Mouse (Mus musculus) stomach, postnatal 0 days (tissue): Measurements from ENCODE around the gene Htr1f. TPM values are rescaled to one million over a fixed set of nuclear protein-coding genes. Genes with fewer than 3 reads are reported as not detected.

Experiments used
- ATAC-seq: fragments of 200-750 bp; cut with Nextera tagmentation; 2 replicates; pipeline ENCODE4 v1.8.0; 2017; ENCODE audit not compliant: low FRiP score, low TSS enrichment
- DNase-seq: peaks from one replicate; pipeline ENCODE4 v3.0.0-alpha.2; 2016; ENCODE audit warnings: low spot score
- H3K27ac ChIP-seq: fragments of 300-500 bp; sonication (generic); replicated peaks from 2 replicates; pipeline ENCODE4 v1.5.1; 2014; ENCODE audit warnings: mild to moderate bottlenecking, control low read depth
- H3K27me3 ChIP-seq: fragments of 300-500 bp; sonication (generic); 2 replicates; pipeline ENCODE4 v1.6.1; 2014; ENCODE audit warnings: low read length; ENCODE audit not compliant: control insufficient read depth, insufficient read depth
- H3K36me3 ChIP-seq: fragments of 300-500 bp; sonication (generic); 2 replicates; pipeline ENCODE4 v1.6.1; 2014; ENCODE audit warnings: low read length, mixed read lengths; ENCODE audit not compliant: control insufficient read depth, insufficient read depth
- H3K4me1 ChIP-seq: fragments of 300-500 bp; sonication (generic); replicated peaks from 2 replicates; pipeline ENCODE4 v1.6.1; 2014; ENCODE audit warnings: antibody characterized with exemption; ENCODE audit not compliant: control insufficient read depth, insufficient read depth
- H3K4me2 ChIP-seq: fragments of 300-500 bp; sonication (generic); replicated peaks from 2 replicates; pipeline ENCODE4 v1.6.1; 2014; ENCODE audit warnings: low read depth, mild to moderate bottlenecking, control low read depth, moderate library complexity
- H3K4me3 ChIP-seq: fragments of 300-500 bp; sonication (generic); 2 replicates; pipeline ENCODE4 v1.5.1; 2014; ENCODE audit warnings: low read depth, low read length, control low read depth
- H3K9ac ChIP-seq: fragments of 300-500 bp; sonication (generic); 2 replicates; pipeline ENCODE4 v1.6.1; 2014; ENCODE audit warnings: mild to moderate bottlenecking, low read length, control low read depth, mixed read lengths
- H3K9me3 ChIP-seq: fragments of 300-500 bp; sonication (generic); 2 replicates; pipeline ENCODE4 v1.6.1; 2016; ENCODE audit warnings: low read length; ENCODE audit not compliant: control insufficient read depth
- CTCF ChIP-seq: IDR thresholded peaks from 2 replicates; pipeline ENCODE4 v1.5.1; 2016; ENCODE audit warnings: antibody characterized with exemption, low read depth, mild to moderate bottlenecking, moderate library complexity
- EP300 ChIP-seq: optimal IDR thresholded peaks from 2 replicates; pipeline ENCODE3; 2016; ENCODE audit warnings: antibody characterized with exemption
- WGBS: fragments of 180-500 bp; shearing (Covaris S2); extraction: QIAGEN DNeasy Blood & Tissue Kit; methylation state at CpG from one replicate; pipeline ENCODE4 v1.1.7; 2014; 5-methylcytosine and 5-hydroxymethylcytosine counted together
- polyA plus RNA-seq: library from polyadenylated mRNA; unstranded; fragments of >200 nt; fragmentation: Nextera tagmentation; extraction: Ambion mirVana; gene quantifications from 2 replicates; pipeline ENCODE4 v1.2.1, GENCODE M21; 2015

The Htr1f gene
- polyA plus RNA-seq, 1 experiment from 2014 or later, result not detected

- no peaks in the 10 kb centered on the region for H3K9me3 ChIP-seq
- no peak for TF ChIP-seq EP300
- TF ChIP-seq CTCF, result no peak
- H3K9ac ChIP-seq, result no peak overlapping the region
- no peak overlapping the region for H3K27ac ChIP-seq
- H3K4me3 ChIP-seq, result no peak overlapping the region
- no peaks in the 10 kb centered on the region for H3K27me3 ChIP-seq
- no peak overlapping the region for H3K4me2 ChIP-seq
- DNase-seq (no peak), ATAC-seq (no peak)
- H3K36me3 ChIP-seq, result no peaks in the 10 kb centered on the region
- no peaks in the 10 kb centered on the region for H3K4me1 ChIP-seq
- 83% methylated on average over 1 of the region's 1 CpGs for WGBS
Observed at GRCm38 (mm10) chr16:64934793-64935192, 170.9 kb downstream of the Htr1f start.

GRCm38 (mm10) chr16:64934011-64934410, 171.6 kb downstream of the Htr1f start:
- H3K36me3 ChIP-seq, result no peaks in the 10 kb centered on the region
- WGBS, result 53% methylated on average over 1 of the region's 1 CpGs
- ATAC-seq (no peak), DNase-seq (no peak)
- no peak overlapping the region for H3K27ac ChIP-seq
- H3K9ac ChIP-seq, result no peak overlapping the region
- no peaks in the 10 kb centered on the region for H3K9me3 ChIP-seq
- TF ChIP-seq CTCF (no peak), EP300 (no peak)
- no peaks in the 10 kb centered on the region for H3K27me3 ChIP-seq
- no peak overlapping the region for H3K4me3 ChIP-seq
- no peaks in the 10 kb centered on the region for H3K4me1 ChIP-seq
- no peak overlapping the region for H3K4me2 ChIP-seq

GRCm38 (mm10) chr16:64923500-64923899, 182.2 kb downstream of the Htr1f start:
- Histone ChIP-seq H3K4me3 (no peak overlapping the region), H3K36me3 (no peaks in the 10 kb centered on the region), H3K9me3 (no peaks in the 10 kb centered on the region), H3K27ac (no peak overlapping the region), H3K27me3 (no peaks in the 10 kb centered on the region), H3K4me1 (no peaks in the 10 kb centered on the region), H3K4me2 (no peak overlapping the region), H3K9ac (no peak overlapping the region)
- TF ChIP-seq EP300 (no peak), CTCF (no peak)
- WGBS, result 33% methylated on average over 9 of the region's 9 CpGs
- ATAC-seq (no peak), DNase-seq (no peak)

GRCm38 (mm10) chr16:64908747-64909146, 196.9 kb downstream of the Htr1f start:
- DNase-seq (no peak), ATAC-seq (no peak)
- H3K4me1 ChIP-seq, result no peaks in the 10 kb centered on the region
- no peak overlapping the region for H3K4me3 ChIP-seq
- TF ChIP-seq EP300, result no peak
- TF ChIP-seq CTCF, result no peak
- H3K9me3 ChIP-seq, result no peaks in the 10 kb centered on the region
- H3K27ac ChIP-seq, result no peak overlapping the region
- no peaks in the 10 kb centered on the region for H3K27me3 ChIP-seq
- H3K4me2 ChIP-seq, result no peak overlapping the region
- H3K36me3 ChIP-seq, result no peaks in the 10 kb centered on the region
- 86% methylated on average over 10 of the region's 10 CpGs for WGBS
- H3K9ac ChIP-seq, result no peak overlapping the region

GRCm38 (mm10) chr16:64907112-64907511, 198.5 kb downstream of the Htr1f start:
- Histone ChIP-seq H3K9me3 (no peaks in the 10 kb centered on the region), H3K27me3 (no peaks in the 10 kb centered on the region), H3K4me2 (no peak overlapping the region), H3K4me3 (no peak overlapping the region), H3K9ac (no peak overlapping the region), H3K27ac (no peak overlapping the region), H3K36me3 (no peaks in the 10 kb centered on the region), H3K4me1 (no peaks in the 10 kb centered on the region)
- TF ChIP-seq EP300 (no peak), CTCF (peak; percentile 74)
- WGBS, result 17% methylated on average over 3 of the region's 3 CpGs
- DNase-seq, result no peak
- no peak for ATAC-seq

GRCm38 (mm10) chr16:64903328-64903727, 202.3 kb downstream of the Htr1f start:
- Histone ChIP-seq H3K27ac (no peak overlapping the region), H3K36me3 (no peaks in the 10 kb centered on the region), H3K4me3 (no peak overlapping the region), H3K9ac (no peak overlapping the region), H3K9me3 (no peaks in the 10 kb centered on the region), H3K4me2 (no peak overlapping the region), H3K27me3 (no peaks in the 10 kb centered on the region), H3K4me1 (no peaks in the 10 kb centered on the region)
- no peak for ATAC-seq
- no peak for DNase-seq
- WGBS, result 27% methylated on average over 2 of the region's 2 CpGs
- peak; percentile 59 for TF ChIP-seq CTCF
- TF ChIP-seq EP300, result no peak
